Mouse (Mus musculus): Measurements from ENCODE around the gene Large1.
"Not testable (repeated sequence)": the region's sequence is repeated elsewhere in the genome, so short reads cannot be mapped to it uniquely, and the experiment has no call there.

Gene Large1

GRCm38 (mm10) chr8:73161564-73161963 is 191.8 kb downstream of the Large1 start:
- DNase-seq = no peak

- no peak for DNase-seq
Measured at GRCm38 (mm10) chr8:73160945-73161344, 192.4 kb downstream of the Large1 start.

DNA sequence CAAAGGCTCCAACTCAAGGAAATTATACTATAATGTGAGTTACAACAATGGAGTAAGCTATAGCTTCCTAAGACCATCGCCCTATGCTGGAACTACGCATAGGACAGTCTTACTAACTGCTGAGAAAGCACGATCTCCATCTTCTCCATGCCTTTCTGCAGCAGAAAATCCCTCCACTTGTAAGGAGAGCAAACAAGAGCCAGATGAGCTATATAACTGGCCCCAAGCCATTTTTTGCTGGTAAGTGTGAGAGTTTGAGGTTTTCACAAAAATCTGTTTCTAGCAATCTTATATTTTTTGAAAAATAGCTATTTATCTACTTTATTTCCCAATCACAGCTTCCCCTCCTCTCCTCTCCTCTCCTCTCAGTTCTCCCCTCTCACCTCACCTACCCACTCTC is 206.1 kb downstream of the Large1 start:
- DNase-seq = no peak

GRCm38 (mm10) chr8:73142660-73143395 is 210.5 kb downstream of the Large1 start:
- DNase-seq = no peak

GRCm38 (mm10) chr8:73135397-73135796 is 217.9 kb downstream of the Large1 start:
- DNase-seq = no peak

- DNase-seq = no peak
Measured at GRCm38 (mm10) chr8:73132080-73132479, 221.3 kb downstream of the Large1 start.

DNA sequence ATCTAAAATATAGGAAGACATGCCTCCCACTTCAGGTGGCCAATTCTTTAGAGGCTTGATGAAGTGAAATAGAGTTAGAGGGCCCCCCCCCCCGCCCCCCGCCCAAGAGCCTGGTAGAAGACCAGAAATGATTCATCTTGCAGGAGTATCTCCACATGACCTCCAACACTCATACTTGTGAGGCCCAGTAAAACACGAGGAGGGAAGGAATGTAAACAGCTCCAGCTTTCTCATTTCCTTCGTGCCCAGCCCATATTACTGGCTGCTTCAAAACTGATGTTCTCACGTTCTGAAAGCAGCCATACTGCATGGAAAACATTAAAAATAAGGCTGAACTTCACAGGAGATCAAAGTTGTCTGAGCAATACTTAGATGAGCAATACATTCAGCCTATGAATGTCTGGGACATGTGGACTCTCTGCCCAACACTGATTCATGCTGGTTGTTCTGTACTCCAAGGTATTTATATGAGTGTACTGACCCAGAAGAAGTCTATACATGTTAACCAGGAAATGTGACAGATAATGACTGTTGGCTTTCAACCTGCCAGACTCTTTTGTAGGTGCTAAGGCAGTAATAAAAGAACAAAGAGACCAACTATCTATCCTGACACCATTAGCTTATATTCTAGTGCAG is 229.4 kb downstream of the Large1 start:
- DNase-seq = no peak

DNA sequence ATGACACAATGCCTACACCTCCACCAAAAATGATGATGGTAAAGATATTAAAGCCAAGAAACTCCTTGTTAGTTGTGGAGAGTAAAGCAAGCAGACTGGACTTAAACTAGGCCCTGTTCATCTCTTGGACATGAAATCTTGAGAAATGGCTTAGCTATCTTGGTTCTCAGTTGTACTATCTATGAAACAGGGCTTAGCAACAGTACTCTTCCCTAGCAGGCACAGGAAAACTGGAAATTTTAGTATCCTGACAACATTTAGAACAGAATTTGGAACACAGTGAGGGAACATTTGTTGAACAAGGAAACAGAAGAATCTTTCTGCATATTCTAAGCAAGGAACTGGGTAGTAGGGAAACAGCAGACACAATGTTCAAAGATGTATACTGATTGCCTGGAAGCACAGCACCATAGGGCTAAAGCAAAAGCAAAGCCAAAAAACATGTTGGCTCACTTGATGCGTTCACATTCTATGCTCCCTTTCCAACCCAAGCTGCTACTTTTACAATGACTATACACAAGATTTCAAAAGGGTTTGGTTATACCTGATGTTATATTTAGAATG is 240.9 kb downstream of the Large1 start:
- no peak for DNase-seq

- no peak for DNase-seq
Measured at GRCm38 (mm10) chr8:73104089-73104488, 249.3 kb downstream of the Large1 start.

DNA sequence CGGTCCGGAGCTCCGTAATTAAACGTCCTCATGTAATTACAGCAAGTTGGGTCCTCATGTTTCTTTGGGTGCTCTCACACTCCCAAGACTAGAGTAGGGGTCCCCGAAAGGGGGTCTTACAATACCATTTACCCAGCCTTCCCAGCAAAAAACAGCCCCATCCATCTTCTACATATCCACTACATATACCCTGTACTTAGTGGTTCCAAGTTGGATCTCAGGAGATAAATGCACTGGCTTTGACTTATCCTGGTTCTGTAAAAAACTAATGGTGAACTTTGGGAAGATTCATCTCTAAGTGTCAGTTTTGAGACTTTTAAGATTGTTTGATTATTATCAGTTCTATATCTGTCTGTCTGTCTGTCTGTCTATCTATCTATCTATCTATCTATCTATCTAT is 252.3 kb downstream of the Large1 start:
- no peak for DNase-seq

GRCm38 (mm10) chr8:73100607-73101006 is 252.7 kb downstream of the Large1 start:
- DNase-seq = not testable (repeated sequence)

- DNase-seq = no peak
Measured at GRCm38 (mm10) chr8:73099542-73099941, 253.8 kb downstream of the Large1 start.

DNA sequence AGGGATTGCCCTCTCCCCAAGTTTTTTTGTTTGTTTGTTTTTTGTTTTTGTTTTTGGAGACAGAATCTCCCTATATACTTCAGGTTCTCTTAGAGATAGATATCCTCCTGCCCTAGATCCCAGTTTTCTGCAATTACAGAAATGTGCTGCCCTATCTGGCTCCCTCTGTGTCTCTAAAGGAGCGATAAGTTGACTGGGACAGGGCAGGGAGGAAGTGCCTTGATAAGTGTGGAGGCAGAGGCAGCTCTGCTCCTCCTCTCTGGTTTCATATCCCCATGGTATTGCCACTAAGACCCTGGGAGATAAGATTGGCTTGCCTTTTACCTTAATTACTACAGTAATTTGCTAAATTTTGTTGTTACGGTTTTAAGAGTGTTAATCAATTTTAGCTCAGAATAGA is 256.4 kb downstream of the Large1 start:
- DNase-seq = no peak

DNA sequence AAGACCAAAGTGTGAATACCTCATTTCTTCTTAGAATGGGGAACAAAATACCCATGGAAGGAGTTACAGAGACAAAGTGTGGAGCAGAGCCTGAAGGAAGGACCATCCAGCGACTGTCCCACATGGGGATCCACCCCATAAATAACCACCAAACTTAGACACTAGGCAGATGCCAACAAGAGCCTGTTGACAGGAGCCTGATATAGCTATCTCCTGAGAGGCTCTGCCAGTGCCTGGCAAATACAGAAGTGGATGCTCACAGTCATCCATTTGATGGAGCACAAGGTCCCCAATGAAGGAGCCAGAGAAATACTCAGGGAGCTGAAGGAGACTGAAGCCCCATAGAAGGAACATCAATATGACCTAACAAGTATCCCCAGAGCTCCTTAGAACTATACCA is 275.6 kb downstream of the Large1 start:
- DNase-seq = not testable (repeated sequence)

GRCm38 (mm10) chr8:73061410-73061809 is 291.9 kb downstream of the Large1 start:
- no peak for DNase-seq

DNA sequence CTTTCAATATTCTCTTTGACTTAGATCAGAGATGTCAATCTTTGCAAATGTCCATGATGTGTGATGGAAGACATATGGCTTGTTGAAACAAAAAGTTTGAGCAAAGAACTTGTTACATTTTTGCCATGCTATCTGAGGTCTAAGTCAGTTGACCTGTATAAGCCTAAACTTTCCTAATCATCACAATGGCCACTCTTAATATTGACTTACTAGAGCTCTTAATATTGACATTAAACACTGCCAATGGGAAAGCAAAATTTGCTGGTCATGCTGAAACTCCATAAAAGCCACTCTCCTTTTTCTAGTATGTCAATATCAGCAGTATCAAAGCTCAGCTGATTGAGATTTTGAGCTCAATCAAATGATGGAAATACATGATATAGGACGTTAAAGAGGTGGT is 298.6 kb downstream of the Large1 start:
- DNase-seq = no peak

- DNase-seq = no peak
Measured at GRCm38 (mm10) chr8:73053878-73054277, 299.5 kb downstream of the Large1 start.

DNA sequence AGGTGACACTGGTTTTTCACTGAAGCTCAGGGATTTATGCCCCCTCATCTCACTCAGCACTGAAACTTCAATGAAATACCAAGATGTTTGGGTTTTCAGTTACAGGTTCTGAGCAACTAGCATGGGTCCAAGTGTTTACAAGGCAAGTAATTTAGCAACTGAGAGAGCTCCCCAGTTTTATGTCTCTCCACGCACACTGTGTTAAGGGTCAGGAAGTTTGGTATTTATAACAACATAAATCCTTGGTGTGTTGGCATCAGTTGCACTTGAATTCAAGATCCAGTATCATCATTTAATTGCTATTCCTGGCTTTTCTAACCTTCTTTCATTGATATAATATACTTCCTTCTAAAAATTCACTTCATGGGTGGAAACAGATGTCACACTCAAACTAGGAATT is 300.9 kb downstream of the Large1 start:
- no peak for DNase-seq

DNA sequence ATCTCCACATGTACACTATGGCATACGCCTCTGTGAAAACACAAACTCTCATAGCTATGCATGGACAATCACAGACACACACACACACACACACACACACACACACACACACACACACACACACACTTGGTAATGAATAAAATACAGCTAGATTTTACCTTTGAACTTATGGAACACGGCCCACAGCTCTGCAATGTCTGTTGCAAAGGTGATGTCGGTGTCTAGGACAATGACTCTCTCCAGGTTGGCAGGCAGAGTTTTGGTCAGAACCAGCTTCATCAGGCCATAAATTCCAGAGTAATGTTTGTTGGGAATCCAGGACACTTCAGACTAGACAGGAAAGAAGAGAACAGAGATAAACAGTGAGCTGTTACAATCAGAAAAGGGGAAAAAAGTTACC is 305.2 kb downstream of the Large1 start:
- DNase-seq = no peak

- DNase-seq = no peak
Measured at GRCm38 (mm10) chr8:73029787-73030186, 323.6 kb downstream of the Large1 start.

- no peak for DNase-seq
Measured at GRCm38 (mm10) chr8:73018241-73018640, 335.1 kb downstream of the Large1 start.

- no peak for DNase-seq
Measured at GRCm38 (mm10) chr8:73017601-73018000, 335.7 kb downstream of the Large1 start.

DNA sequence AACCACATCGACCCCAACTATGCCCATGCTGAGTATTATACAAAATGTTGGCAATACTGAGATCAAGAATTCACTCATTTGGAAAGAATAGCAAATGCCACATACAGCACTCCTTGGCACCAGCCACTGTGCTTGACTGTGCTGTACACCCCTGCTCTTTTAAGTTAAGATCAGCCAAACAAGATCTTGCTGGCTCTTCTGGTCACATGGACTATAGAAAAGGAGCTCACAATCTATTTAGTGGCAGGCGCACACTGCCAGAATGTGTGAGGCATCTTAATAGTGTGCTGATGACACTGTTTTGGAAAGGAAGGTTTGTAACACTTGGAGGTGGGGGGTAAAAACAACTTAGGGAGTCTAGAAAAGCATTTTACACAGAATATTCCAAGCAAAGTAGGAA is 337.0 kb downstream of the Large1 start:
- no peak for DNase-seq

- peak; percentile 13 to 31 for DNase-seq
Measured at GRCm38 (mm10) chr8:73007489-73007888, 345.9 kb downstream of the Large1 start.

All from kidney, postnatal 4 days (tissue).